Mouse (Mus musculus) stomach, embryonic 15.5 days (tissue): ENCODE measurements at regions not wholly inside any gene's neighbourhood (a gene's known extent, or its start where the extent isn't known, plus 50 kb on each side); places are given as distances from the start of the nearest gene placed in this dataset.

Experiments used
- ATAC-seq: fragments of 200-750 bp; cut with Nextera tagmentation; 2 replicates; pipeline ENCODE4 v1.8.0; 2017; ENCODE audit warnings: low read depth, moderate number of reproducible peaks, moderate TSS enrichment; ENCODE audit not compliant: insufficient read depth, low FRiP score
- H3K27ac ChIP-seq: fragments of 300-500 bp; sonication (generic); 2 replicates; pipeline ENCODE4 v1.5.1; 2015; ENCODE audit warnings: mild to moderate bottlenecking, inconsistent platforms
- H3K27me3 ChIP-seq: fragments of 300-500 bp; sonication (generic); replicated peaks from 2 replicates; pipeline ENCODE4 v1.6.1; 2015; ENCODE audit warnings: inconsistent platforms
- H3K36me3 ChIP-seq: fragments of 300-500 bp; sonication (generic); 2 replicates; pipeline ENCODE4 v1.6.1; 2015; ENCODE audit warnings: inconsistent platforms
- H3K4me1 ChIP-seq: fragments of 300-500 bp; sonication (generic); 2 replicates; pipeline ENCODE4 v1.6.1; 2015; ENCODE audit warnings: inconsistent platforms
- H3K4me2 ChIP-seq: fragments of 300-500 bp; sonication (generic); 2 replicates; pipeline ENCODE4 v1.6.1; 2015; ENCODE audit warnings: mild to moderate bottlenecking, inconsistent platforms
- H3K4me3 ChIP-seq: fragments of 300-500 bp; sonication (generic); replicated peaks from 2 replicates; pipeline ENCODE4 v1.5.1; 2015; ENCODE audit warnings: inconsistent platforms
- H3K9ac ChIP-seq: fragments of 300-500 bp; sonication (generic); 2 replicates; pipeline ENCODE4 v1.6.1; 2015; ENCODE audit warnings: inconsistent platforms
- H3K9me3 ChIP-seq: fragments of 300-500 bp; sonication (generic); 2 replicates; pipeline ENCODE4 v1.6.1; 2016; ENCODE audit warnings: inconsistent platforms
- WGBS: fragments of 180-500 bp; shearing (Covaris S2); methylation state at CpG from one replicate; pipeline ENCODE4 v1.1.7; 2015; 5-methylcytosine and 5-hydroxymethylcytosine counted together

DNA sequence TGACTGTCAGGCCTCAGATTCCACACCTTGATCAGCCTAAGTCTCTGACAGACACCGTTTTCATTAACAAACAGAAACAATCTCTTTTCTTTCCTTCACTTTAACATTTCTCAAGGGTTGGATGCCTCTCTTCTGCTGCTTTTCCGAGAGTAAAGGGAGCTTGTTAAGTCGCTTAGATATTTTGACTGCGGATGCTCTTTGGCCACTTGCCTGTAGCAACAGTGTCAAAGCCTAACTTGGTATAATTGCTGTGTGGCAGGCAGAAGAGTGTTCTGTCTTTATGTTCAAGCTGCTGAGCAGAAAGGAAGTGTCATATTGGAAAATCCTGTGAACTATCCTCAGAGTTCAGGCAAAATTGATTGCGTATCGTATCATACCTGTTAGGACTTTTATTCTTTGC is 112.3 kb upstream of the Zeb2 start:
- H3K36me3 ChIP-seq, result no peaks in the 10 kb centered on the region
- no peak for ATAC-seq
- WGBS, result 83% methylated on average over 6 of the region's 6 CpGs

DNA sequence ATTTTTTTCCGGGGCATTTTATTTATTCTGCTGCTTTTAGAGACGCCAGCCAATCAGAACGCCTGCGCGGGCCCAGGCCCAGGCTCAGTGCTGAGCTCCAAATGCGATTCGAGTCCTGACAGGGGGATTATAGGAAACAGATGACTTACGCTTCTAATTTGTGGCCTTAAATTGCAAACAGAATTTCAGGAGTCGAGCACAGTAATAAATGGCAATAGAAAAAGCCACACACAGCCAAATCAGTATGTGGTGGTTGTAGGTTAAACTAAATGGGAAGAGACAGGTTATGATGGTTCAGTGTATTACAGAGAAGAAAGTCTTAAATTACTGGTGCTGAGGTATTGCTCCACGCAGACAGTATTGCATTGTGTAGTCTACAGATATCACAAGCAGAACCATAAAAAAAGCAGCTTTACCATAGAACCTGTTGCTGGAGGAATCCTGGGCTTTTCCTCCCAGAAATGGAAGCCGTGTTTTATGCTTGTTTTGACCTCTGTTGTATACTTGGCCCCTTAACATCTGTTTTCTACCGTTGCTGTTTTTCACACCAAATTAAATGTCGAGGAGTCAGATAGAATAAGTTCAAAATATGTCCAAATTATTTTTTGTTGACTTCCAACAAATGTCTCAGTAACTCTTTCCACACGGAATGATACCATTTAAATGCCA is 110.2 kb upstream of the Zeb2 start:
- no peak for ATAC-seq
- Histone ChIP-seq H3K4me1 (no peaks in the 10 kb centered on the region), H3K9me3 (no peaks in the 10 kb centered on the region), H3K36me3 (no peaks in the 10 kb centered on the region), H3K4me2 (no peak overlapping the region), H3K27me3 (no peaks in the 10 kb centered on the region), H3K27ac (no peak overlapping the region), H3K9ac (no peak overlapping the region), H3K4me3 (no peak overlapping the region)
- 42% methylated on average over 14 of the region's 14 CpGs for WGBS

More for the DNA sequence above, 112.3 kb upstream of the Zeb2 start:
- Histone ChIP-seq H3K9me3 (no peaks in the 10 kb centered on the region), H3K4me1 (no peaks in the 10 kb centered on the region), H3K4me3 (no peak overlapping the region), H3K4me2 (no peak overlapping the region), H3K27ac (no peak overlapping the region), H3K27me3 (no peaks in the 10 kb centered on the region), H3K9ac (no peak overlapping the region)

DNA sequence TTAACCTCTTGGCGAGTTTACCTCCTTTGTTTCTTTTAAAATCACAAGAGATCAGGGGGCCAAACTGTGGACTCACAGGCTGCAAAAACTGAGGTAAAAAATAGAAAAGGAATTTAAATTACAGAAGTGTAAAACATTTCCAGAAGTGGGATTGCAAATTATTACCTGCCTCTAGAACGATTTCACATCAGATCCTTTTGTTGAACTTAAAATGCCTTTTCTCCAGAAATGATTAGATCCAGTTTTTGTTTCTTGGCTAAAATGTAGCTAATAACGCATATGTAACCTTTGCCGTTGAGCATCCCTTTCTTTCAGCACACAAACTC is 108.8 kb upstream of the Zeb2 start:
- Histone ChIP-seq H3K9me3 (no peaks in the 10 kb centered on the region), H3K27ac (no peak overlapping the region), H3K4me1 (no peaks in the 10 kb centered on the region), H3K27me3 (no peaks in the 10 kb centered on the region), H3K36me3 (no peaks in the 10 kb centered on the region), H3K4me2 (no peak overlapping the region), H3K9ac (no peak overlapping the region), H3K4me3 (no peak overlapping the region)
- no peak for ATAC-seq
- WGBS, result 65% methylated on average over 4 of the region's 4 CpGs

DNA sequence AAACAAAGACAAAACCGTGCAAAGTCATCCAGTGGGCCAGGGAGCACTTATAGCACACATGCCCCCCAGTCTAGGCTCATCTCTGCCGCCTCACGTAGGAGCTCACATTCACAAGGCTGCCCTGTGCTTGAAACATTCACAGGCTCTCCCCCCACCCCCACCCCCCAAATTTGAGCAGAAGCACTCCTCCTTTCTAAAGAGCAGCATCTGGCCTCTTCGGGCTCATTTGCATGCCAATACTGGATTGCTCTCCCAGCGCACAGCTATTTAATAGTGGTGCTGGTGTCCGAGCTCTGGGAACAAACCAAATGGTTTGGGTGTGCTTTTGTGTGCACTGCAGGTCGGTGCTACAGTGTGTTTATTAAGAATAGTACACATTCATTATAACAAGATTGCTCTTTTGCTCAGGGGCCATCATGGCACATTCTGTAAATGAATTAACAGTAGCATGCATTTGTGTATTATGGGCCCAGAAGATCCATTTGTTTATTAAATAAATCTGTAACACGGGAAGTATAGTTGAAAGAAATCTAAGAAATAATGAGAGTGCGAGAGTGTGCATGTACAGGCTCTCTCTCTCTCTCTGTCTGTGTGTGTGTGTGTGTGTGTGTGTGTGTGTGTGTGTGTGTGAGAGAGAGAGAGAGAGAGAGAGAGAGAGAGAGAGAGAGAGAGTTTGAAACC is 108.3 kb upstream of the Zeb2 start:
- WGBS, result 52% methylated on average over 9 of the region's 9 CpGs
- Histone ChIP-seq H3K27ac (no peak overlapping the region), H3K4me3 (no peak overlapping the region), H3K27me3 (no peaks in the 10 kb centered on the region), H3K9ac (no peak overlapping the region), H3K4me1 (no peaks in the 10 kb centered on the region), H3K9me3 (no peaks in the 10 kb centered on the region), H3K36me3 (no peaks in the 10 kb centered on the region), H3K4me2 (no peak overlapping the region)
- no peak for ATAC-seq

DNA sequence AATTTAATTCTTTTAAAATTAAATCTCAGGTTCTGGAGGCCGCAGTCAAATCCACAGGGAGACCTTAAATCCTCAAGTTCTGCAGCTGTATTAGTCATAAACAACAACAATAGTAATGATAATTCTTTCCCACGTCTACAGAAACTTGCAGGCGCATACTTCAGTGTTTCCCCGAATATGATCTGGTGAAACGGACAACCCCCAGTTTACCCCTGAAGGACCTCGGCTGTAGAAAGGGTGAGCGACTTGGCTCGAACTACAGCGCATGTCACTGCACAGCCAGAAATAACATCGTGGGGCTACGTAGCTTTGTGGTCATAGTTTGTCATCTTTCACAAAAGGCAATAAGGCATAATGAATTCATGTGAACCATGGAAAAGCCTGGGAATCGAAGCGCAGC is 105.0 kb upstream of the Zeb2 start:
- no peak for ATAC-seq
- Histone ChIP-seq H3K27ac (no peak overlapping the region), H3K36me3 (no peaks in the 10 kb centered on the region), H3K9me3 (no peaks in the 10 kb centered on the region), H3K4me2 (no peak overlapping the region), H3K27me3 (no peaks in the 10 kb centered on the region), H3K9ac (no peak overlapping the region), H3K4me3 (no peak overlapping the region), H3K4me1 (no peaks in the 10 kb centered on the region)
- 81% methylated on average over 13 of the region's 13 CpGs for WGBS

DNA sequence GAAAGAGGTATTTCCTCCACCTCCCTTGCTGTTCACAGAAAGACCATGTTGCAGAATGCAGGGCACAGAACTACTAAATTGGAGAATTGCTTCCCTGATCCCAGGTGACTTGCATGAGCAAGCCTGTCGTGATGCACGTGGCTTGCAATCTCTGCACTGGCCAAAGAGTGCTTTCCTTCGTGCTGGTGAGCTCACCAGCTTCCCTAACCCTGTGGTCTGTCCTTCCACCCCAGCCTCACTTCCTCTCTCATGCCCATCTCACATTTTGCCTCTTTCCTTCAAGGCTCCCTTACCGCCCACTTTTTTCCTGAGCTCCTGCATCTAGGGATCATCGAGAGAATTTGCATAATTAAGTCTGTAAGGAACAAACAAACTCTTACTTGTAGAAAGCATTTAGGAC is 102.7 kb upstream of the Zeb2 start:
- H3K27me3 ChIP-seq, result no peaks in the 10 kb centered on the region
- ATAC-seq, result no peak
- 62% methylated on average over 5 of the region's 5 CpGs for WGBS
- no peak overlapping the region for H3K4me2 ChIP-seq
- H3K9ac ChIP-seq, result no peak overlapping the region
- H3K36me3 ChIP-seq, result no peaks in the 10 kb centered on the region
- H3K9me3 ChIP-seq, result no peaks in the 10 kb centered on the region
- no peaks in the 10 kb centered on the region for H3K4me1 ChIP-seq
- no peak overlapping the region for H3K27ac ChIP-seq
- no peak overlapping the region for H3K4me3 ChIP-seq

DNA sequence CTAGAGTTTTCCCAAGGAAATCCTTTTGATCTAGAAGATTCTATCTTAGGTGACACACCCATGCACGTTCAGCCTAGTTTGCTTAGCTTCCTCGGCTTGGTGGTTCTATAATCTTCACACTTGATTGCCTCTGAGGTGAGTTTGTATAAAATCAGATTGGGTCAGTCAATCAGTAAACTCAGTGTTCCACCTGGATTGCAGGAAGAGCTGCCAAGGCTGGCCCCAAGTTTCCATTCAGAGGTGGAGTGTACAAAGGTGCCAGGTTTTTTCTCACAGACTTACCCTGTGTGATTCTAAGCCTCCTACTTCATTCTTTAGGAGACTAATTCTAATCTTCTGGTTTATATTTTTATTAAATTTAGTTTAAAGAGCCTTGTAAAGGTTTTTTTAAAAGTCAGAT is 95.6 kb upstream of the Zeb2 start:
- no peak overlapping the region for H3K4me2 ChIP-seq
- H3K9me3 ChIP-seq, result no peaks in the 10 kb centered on the region
- H3K27me3 ChIP-seq, result no peaks in the 10 kb centered on the region
- H3K9ac ChIP-seq, result no peak overlapping the region
- no peaks in the 10 kb centered on the region for H3K4me1 ChIP-seq
- no peak for ATAC-seq
- no peaks in the 10 kb centered on the region for H3K36me3 ChIP-seq
- 47% methylated on average over 2 of the region's 2 CpGs for WGBS
- H3K27ac ChIP-seq, result no peak overlapping the region
- no peak overlapping the region for H3K4me3 ChIP-seq

DNA sequence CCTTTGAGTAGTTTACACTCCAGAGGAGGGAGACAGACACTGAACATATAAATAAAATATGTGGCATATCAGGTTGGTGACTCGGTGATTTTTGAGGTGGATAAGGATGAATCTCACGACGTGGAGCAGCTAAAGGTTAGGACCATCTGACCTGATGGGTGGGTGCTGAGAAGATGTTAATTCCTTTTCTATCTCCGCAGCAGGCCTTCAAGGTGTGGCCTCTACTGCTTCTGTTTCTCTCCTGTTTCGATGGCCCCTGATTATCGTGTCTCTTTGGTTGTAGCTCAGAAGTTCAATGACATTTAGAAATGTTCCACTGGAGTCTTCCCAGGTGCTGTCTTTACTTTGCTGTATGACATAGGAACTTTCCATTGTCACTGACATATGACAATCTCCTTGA is 91.3 kb upstream of the Zeb2 start:
- no peaks in the 10 kb centered on the region for H3K36me3 ChIP-seq
- H3K27me3 ChIP-seq, result no peaks in the 10 kb centered on the region
- no peak overlapping the region for H3K27ac ChIP-seq
- no peak overlapping the region for H3K4me3 ChIP-seq
- 83% methylated on average over 6 of the region's 6 CpGs for WGBS
- H3K9me3 ChIP-seq, result no peaks in the 10 kb centered on the region
- ATAC-seq, result no peak
- H3K4me2 ChIP-seq, result no peak overlapping the region
- H3K9ac ChIP-seq, result no peak overlapping the region
- H3K4me1 ChIP-seq, result no peaks in the 10 kb centered on the region

DNA sequence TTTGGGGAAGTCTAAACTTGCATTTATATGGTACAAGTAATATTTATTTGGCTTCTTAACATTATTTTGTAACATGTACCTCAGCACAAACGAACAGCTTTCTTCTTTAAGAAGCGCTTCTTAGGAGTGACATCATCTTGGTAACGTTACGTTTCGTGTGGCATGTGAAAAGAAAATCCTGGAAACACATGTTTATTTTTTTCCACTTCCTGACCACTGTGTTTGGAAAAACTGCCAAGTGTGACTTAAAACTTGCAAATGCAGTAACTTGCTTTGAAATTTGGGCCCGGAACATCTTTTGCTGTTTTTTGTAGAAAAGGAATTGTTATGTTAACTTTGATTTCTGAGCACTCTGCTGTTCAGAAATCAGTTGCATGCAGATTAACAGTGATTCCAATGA is 88.6 kb upstream of the Zeb2 start:
- no peak overlapping the region for H3K4me2 ChIP-seq
- no peaks in the 10 kb centered on the region for H3K27me3 ChIP-seq
- H3K4me3 ChIP-seq, result no peak overlapping the region
- no peak for ATAC-seq
- no peaks in the 10 kb centered on the region for H3K9me3 ChIP-seq
- WGBS, result 40% methylated on average over 6 of the region's 6 CpGs
- no peaks in the 10 kb centered on the region for H3K4me1 ChIP-seq
- H3K27ac ChIP-seq, result no peak overlapping the region
- H3K36me3 ChIP-seq, result no peaks in the 10 kb centered on the region
- no peak overlapping the region for H3K9ac ChIP-seq

DNA sequence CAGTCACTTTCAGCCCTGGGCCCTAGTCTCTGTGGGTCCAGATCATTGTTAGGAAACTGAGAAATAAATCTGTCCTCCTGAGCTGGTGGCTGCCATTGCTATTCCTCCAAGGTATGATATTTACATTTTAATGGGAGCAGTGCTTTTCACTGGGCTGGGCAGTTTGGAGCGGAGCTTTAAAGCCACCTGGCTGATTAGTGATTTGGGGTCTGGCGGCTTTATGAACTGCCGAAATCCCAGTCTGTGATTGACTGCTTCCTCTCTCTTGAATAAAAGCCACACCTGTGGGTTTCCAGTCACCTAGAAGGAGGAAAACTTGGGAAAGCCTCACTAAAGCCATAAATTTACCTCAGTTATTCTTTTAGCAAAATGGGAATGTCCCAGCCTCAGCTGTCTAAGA is 88.0 kb upstream of the Zeb2 start:
- WGBS, result 62% methylated on average over 3 of the region's 3 CpGs

DNA sequence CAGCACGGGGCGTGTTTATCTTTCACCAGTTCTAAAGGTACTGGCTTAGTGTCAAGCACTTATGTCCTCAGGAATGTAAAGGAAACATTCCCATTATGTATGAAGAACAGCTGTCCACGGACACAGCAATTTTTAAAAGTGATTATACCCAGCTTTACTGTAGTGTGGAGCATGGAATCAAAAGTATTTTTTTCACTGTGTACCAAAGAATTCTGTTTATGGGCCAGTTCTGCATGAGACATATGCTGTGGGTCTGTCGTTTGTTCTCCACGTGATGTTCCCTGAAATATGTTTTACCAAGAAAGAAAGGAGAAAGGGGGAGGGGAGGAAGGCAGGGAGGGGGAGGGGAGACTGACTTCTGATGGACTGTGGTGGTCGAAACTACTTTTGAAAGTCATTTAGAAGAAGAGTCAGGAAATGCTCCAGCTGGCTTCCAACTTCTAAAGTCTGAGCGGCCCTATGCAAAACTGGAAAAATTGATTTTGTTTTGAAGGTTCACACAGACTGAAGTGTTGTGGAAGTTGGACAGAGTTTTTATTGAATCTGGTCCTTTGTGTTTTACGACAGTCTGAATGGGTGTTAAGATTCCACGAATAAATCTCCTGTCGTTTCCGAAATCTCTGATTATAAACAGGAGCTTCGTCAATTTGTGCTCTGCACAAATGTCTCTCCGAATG is 80.9 kb upstream of the Zeb2 start:
- WGBS, result 47% methylated on average over 13 of the region's 13 CpGs
- no peaks in the 10 kb centered on the region for H3K9me3 ChIP-seq
- no peaks in the 10 kb centered on the region for H3K36me3 ChIP-seq
- no peaks in the 10 kb centered on the region for H3K4me1 ChIP-seq
- H3K27me3 ChIP-seq, result no peaks in the 10 kb centered on the region
- no peak overlapping the region for H3K9ac ChIP-seq
- peak overlapping the region; percentile 6; the same call in 1 of the 2 replicates for H3K27ac ChIP-seq
- H3K4me2 ChIP-seq, result no peak overlapping the region
- no peak overlapping the region for H3K4me3 ChIP-seq
- ATAC-seq, result no peak

More for the DNA sequence above, 88.0 kb upstream of the Zeb2 start:
- no peak overlapping the region for H3K27ac ChIP-seq
- no peaks in the 10 kb centered on the region for H3K9me3 ChIP-seq
- no peak overlapping the region for H3K4me2 ChIP-seq
- ATAC-seq, result no peak
- H3K36me3 ChIP-seq, result no peaks in the 10 kb centered on the region
- H3K27me3 ChIP-seq, result no peaks in the 10 kb centered on the region
- no peaks in the 10 kb centered on the region for H3K4me1 ChIP-seq
- H3K4me3 ChIP-seq, result no peak overlapping the region
- H3K9ac ChIP-seq, result no peak overlapping the region

DNA sequence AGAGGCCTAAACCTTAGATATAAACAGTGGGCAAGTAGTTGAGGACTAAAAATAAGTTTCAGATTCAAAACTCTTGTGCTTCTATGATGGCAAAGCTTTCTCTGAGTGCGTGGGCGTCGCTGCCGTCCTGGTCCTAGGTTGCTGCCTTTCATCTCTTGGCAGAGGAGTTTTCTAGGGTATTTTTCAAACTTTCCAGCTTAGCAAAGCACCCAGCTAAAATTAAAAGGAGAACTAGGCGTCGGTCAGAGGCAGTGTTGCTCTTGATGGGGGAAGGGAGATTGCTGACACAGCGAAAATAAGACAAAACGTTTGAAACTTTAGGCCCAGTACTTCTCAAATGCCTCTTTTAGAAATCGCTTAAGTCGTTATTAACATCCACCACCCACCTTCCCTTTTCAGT is 80.1 kb upstream of the Zeb2 start:
- Histone ChIP-seq H3K9ac (no peak overlapping the region), H3K36me3 (no peaks in the 10 kb centered on the region), H3K27ac (no peak overlapping the region), H3K4me3 (no peak overlapping the region), H3K9me3 (no peaks in the 10 kb centered on the region), H3K4me2 (no peak overlapping the region), H3K4me1 (no peaks in the 10 kb centered on the region), H3K27me3 (no peaks in the 10 kb centered on the region)
- no peak for ATAC-seq
- WGBS, result 54% methylated on average over 10 of the region's 10 CpGs
